Mouse (Mus musculus) layer of hippocampus, adult 2 months (tissue): Measurements from ENCODE around the gene Erf. TPM values are rescaled to one million over a fixed set of nuclear protein-coding genes. Genes with fewer than 3 reads are reported as not detected.

ENCODE experiments used
- DNase-seq, 2 experiments: peaks; one replicate each; pipeline ENCODE4 v3.0.0; 2022; ENCODE audit warnings: low spot score in 2 of 2
- H3K27ac ChIP-seq: fragments of 200-600 bp; 2 replicates; pipeline ENCODE4 v1.8.1; 2022
- H3K4me3 ChIP-seq: fragments of 200-600 bp; 2 replicates; pipeline ENCODE4 v1.8.1; 2022; ENCODE audit warnings: mild to moderate bottlenecking
- CTCF ChIP-seq: fragments of 200-600 bp; conservative IDR thresholded peaks from 2 replicates; pipeline ENCODE4 v1.8.1; 2022; ENCODE audit warnings: antibody characterized with exemption, mild to moderate bottlenecking, moderate library complexity
- total RNA-seq, 2 experiments: library from RNA; stranded (reverse); gene quantifications; 2 replicates each; pipeline ENCODE4 v1.2.3; 2021

Gene Erf
- total RNA-seq, 2 experiments from 2014 or later, result 40.3 to 45.1 TPM

- peak overlapping the region; percentile 99 for H3K27ac ChIP-seq
- TF ChIP-seq CTCF, result no peak
- peak; percentile 67 to 72 for DNase-seq
- H3K4me3 ChIP-seq, result peak overlapping the region; percentile 97
Observed at GRCm38 (mm10) chr7:25249314-25250140, 1.0 kb downstream of the Erf start.

- Histone ChIP-seq H3K4me3 (peak overlapping the region; percentile 97), H3K27ac (peak overlapping the region; percentile 99)
- no peak for DNase-seq
- TF ChIP-seq CTCF, result no peak
Observed at GRCm38 (mm10) chr7:25248846-25249313, 1.7 kb downstream of the Erf start.

GRCm38 (mm10) chr7:25248018-25248647 is 2.4 kb downstream of the Erf start:
- TF ChIP-seq CTCF, result no peak
- peak; percentile 80 to 87 for DNase-seq
- H3K27ac ChIP-seq, result peak overlapping the region; percentile 99
- peak overlapping the region; percentile 97 for H3K4me3 ChIP-seq

- TF ChIP-seq CTCF, result no peak
- Histone ChIP-seq H3K4me3 (peak overlapping the region; percentile 97), H3K27ac (peak overlapping the region; percentile 99)
- peak in 1 of 2 experiments; percentile 18 for DNase-seq
Observed at GRCm38 (mm10) chr7:25247498-25247897, 3.1 kb downstream of the Erf start.

- peak overlapping the region; percentile 97 for H3K4me3 ChIP-seq
- TF ChIP-seq CTCF, result no peak
- peak overlapping the region; percentile 99 for H3K27ac ChIP-seq
- DNase-seq, result no peak
Observed at GRCm38 (mm10) chr7:25246759-25247137, 3.8 kb downstream of the Erf start.

- no peak for TF ChIP-seq CTCF
- DNase-seq, result peak; percentile 74 to 82
- H3K27ac ChIP-seq, result peak overlapping the region; percentile 99
- peak overlapping the region; percentile 97 for H3K4me3 ChIP-seq
Observed at GRCm38 (mm10) chr7:25246079-25246758, 4.3 kb downstream of the Erf start.

- Histone ChIP-seq H3K27ac (peak overlapping the region; percentile 99), H3K4me3 (peak overlapping the region; percentile 22)
- peak in 1 of 2 experiments; percentile 22 for DNase-seq
- TF ChIP-seq CTCF, result no peak
Observed at GRCm38 (mm10) chr7:25244562-25245369, 5.8 kb downstream of the Erf start.

- TF ChIP-seq CTCF, result no peak
- peak in 1 of 2 experiments; percentile 6 for DNase-seq
- H3K4me3 ChIP-seq, result no peak overlapping the region
- peak overlapping the region; percentile 55; the same call in 1 of the 2 replicates for H3K27ac ChIP-seq
Observed at GRCm38 (mm10) chr7:25243361-25243760, 7.2 kb downstream of the Erf start.

- Histone ChIP-seq H3K4me3 (no peak overlapping the region), H3K27ac (peak overlapping the region; percentile 100)
- peak; percentile 85 for TF ChIP-seq CTCF
- DNase-seq, result peak; percentile 76 to 88
Observed at GRCm38 (mm10) chr7:25241062-25241461, 9.5 kb downstream of the Erf start.

GRCm38 (mm10) chr7:25240631-25241030 is 9.9 kb downstream of the Erf start:
- DNase-seq, result no peak
- H3K4me3 ChIP-seq, result no peak overlapping the region
- TF ChIP-seq CTCF, result no peak
- H3K27ac ChIP-seq, result peak overlapping the region; percentile 100

- TF ChIP-seq CTCF, result peak; percentile 78
- Histone ChIP-seq H3K4me3 (peak overlapping the region; percentile 65), H3K27ac (peak overlapping the region; percentile 100)
- DNase-seq, result peak; percentile 85 to 93
Observed at GRCm38 (mm10) chr7:25238829-25239623, 11.5 kb downstream of the Erf start.
